Mouse (Mus musculus): ENCODE data around the gene Stra8.

Gene Stra8

DNA sequence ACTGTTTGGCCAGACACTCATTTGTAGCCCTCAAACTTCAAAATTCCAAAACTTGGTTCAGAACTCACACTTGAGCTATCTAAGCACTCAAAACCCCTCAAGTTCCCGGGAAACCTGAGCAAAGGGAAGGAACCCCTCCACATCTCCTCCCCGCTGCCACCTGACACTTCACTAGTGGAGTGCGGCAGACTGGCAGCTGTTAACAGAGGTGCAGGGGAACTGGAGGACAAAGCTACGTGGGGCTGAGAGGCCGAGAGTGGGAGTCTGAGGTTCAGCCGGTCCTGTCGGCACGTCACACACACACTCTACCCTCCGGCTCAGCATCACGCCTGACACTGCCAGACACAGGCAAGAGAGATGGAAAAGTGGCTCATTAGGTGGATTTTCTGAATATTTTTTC, 16.1 kb upstream of the Stra8 start:
- DNase-seq = peak; percentile 52 to 80

DNA sequence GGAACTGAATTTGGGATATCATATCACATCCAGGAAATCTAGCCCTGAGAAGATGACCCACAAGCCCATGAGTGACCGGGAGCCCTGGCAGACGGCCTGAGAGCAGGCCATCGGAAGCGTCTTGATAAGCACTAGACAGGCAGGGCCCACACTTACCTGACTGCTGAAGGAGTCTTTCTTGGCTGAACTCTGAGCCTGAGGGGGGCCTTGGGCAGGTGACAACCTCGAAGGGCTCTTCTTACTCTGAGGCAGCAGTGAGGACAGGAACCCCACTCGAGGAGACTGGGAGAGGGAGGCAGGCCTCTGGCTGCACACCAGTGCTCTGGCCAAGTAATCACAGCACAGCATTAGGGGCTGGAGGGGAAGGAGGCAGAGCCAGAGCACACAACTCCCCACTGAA, 15.6 kb upstream of the Stra8 start:
- peak; percentile 56 to 87 for DNase-seq

- DNase-seq = no peak
Measured at GRCm38 (mm10) chr6:34906125-34906524, 13.8 kb upstream of the Stra8 start.

GRCm38 (mm10) chr6:34906661-34907060, 13.3 kb upstream of the Stra8 start:
- DNase-seq = no peak

DNA sequence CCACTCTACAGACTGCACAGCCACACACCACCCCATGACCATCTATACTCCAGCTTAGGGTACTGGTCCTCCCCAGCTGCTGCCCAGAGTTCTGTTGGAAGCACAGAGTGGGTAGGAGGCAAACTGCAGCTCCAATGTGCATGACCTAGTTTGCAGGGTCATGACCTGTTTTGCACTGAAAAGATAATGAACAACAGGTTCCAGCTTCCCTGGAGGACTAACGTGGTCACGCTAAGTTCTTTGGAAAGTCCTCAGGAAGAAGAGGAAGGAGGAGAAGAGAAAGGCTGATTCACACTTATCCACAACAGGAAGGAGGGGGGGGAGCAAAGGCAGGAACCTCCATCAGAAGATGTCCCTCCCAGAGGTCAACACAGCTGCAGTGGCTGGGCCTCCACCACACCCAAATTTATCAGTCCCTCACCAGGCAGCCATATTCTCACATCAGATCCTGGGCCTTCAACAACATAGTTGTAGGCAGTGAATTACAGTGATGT, 12.8 kb upstream of the Stra8 start:
- DNase-seq = no peak

- DNase-seq = peak in 1 of 2 experiments; percentile 24
Measured at GRCm38 (mm10) chr6:34907696-34908260, 12.2 kb upstream of the Stra8 start.

DNA sequence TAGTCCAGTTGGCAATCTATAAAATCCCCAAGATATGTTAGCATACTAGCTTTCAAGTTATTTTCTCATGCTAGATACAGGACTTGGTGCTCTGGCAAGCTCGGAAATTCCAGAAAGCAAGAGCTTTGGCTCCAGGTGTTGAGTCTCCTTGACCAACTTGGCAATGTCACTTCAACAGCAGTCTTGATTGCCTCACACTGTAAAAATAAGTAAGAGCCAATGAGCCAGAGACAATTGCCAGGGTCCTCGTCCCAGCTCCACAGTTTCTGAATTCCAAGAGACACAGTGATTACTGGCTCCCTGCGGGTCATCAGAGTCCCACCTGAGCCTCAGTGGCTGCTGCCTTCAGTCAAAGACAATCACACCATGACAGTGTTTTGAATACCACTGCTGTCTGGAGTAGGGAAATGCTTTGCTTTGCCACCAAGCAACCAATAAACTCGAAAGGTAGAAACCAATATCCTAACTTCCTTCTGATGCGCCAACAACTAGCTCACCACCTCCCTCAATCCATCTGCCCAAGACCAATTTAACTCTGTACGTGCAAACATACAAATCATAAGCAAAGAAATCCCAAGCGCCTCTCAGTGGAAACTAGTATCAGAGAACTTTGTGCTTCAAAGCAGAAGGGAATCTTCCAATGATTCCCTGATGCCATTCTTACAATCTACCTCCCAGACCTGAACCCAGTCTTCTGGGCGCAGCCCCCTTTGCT, 10.2 kb upstream of the Stra8 start:
- DNase-seq = no peak

DNA sequence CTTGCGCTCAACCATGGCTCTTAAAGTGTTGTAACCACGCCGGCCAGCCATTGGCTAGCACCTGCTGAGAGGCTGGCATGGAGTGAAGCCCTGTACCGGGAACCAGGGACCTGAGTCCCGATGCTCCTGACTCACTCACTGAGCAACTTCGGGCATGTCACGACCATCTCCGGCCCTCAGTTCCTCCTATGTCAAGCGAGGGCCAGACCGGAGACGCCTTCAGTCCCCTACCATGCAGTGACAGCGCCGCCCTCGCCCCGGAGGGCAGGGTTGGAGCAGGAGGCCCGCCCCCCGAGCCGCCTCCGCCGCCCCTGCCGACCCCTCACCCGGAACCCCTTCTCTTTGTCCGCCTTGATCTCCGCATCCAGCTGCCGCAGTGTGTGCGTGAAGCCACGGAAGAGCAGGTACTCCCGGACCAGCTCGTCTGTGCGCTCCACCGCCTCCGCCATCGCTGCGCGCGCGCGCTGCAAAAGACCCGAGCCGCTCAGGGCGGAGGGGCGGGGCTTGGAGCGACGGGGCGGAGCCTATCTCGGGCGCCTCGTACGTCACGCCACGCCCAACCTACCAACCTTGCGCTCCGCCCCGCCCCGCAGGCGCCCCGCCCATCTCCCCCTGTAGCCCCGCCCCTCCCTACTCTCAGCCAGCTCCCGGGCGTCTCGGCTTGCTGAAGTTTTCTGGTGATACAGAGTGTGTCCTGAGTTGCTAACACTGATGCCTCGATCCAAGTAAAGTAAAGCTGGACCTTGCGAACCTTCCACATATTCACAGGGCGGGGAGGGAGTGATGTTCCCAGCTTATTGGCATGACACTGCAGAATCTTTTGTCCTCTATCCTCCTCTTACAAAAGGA, 9.4 kb upstream of the Stra8 start, which contains the start of gene Wdr91:
Wdr91 (minus strand) TSS at position 506 of the 849 bp plus-strand sequence.
- DNase-seq = peak; percentile 93 to 96

DNA sequence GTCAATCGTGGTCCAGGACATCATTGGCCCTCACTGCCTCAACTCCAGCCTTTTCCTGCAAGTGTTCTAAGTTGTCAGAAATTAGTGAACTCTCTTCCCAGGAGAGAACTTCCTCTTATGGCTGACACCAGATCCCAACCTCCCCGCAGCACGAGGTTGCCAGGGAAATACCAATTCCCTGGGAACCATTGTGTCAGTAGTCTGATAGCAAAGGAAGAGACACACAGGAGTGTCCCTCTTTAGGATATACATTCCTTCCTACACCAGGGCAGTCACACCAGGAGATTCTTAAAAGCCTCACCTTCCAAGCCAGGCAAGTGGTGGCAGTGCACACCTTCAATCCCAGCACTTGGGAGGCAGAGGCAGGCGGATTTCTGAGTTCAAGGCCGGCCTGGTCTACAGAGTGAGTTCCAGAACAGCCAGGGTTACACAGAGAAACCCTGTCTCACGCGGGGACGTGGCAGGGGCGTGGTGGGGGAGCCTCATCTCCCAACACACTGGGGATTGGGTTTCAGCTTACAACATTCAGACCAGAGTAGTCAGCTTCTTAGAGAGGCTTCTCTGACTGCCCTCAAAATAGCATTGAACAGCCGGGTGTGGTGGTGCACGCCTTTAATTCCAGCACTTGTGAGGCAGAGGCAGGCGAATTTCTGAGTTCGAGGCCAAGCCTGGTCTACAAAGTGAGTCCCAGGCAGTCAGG, 6.5 kb upstream of the Stra8 start:
- DNase-seq = no peak

GRCm38 (mm10) chr6:34914462-34914861, 5.5 kb upstream of the Stra8 start:
- no peak for DNase-seq

DNA sequence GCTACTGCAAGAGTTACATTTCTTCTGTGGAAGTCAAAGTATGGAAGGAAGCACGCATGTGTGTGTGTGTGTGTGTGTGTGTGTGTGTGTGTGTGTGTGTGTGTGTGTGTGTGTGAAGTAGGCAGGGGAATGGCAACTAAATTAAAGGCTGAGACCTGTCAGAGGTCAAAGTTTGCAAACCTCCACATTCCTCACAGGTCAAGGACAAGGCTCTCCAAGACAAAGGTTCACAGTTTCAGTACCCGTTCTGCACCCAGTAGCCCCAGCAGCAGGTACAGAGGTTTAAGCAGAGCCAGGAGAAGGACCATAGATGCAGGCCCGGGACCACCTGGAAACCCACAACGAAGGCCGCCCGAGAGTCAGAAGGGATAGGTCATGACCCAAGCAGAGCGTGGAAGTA, 817 bp upstream of the Stra8 start:
- DNase-seq = no peak

DNA sequence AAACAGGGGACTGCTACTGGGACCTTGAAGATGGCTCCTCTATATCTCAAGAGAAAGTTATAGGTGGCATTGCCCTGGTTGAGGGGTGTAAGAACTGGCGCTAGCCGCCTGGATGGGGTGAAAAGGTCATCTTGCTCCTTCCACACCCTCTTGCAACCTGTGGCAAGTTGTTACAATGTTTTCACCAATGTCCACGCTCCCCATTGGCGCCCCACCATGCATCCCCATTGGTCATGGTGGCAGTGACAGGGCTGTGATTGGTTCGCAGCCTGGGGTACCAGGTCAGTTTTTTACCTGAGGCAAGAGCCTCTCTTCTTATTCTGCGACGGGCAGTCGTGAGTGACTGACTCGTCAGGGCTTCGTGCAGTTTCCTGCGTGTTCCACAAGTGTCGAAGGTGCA, 668 bp downstream of the Stra8 start:
- DNase-seq = no peak

DNA sequence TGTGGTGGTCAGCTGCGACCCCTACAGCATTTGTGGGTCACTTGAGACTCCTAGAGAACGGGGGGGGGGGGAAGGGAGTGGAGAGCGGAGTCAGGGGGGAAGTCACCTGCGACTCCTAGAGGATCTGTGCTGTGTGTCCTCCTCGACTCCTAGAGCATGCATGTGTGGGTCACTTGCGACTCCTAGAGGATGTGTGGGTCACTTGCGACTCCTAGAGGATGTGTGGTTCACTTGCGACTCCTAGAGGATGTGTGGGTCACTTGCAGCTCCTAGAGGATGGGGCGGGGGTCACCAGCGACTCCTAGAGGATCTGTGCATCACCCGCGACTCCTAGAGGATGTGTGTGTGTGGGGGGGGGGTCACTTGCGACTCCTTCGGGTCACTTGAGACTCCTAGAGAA, 2.0 kb downstream of the Stra8 start:
- DNase-seq = peak; percentile 71 to 79

- peak; percentile 55 to 78 for DNase-seq
Measured at GRCm38 (mm10) chr6:34927156-34927555, 7.2 kb downstream of the Stra8 start.

DNA sequence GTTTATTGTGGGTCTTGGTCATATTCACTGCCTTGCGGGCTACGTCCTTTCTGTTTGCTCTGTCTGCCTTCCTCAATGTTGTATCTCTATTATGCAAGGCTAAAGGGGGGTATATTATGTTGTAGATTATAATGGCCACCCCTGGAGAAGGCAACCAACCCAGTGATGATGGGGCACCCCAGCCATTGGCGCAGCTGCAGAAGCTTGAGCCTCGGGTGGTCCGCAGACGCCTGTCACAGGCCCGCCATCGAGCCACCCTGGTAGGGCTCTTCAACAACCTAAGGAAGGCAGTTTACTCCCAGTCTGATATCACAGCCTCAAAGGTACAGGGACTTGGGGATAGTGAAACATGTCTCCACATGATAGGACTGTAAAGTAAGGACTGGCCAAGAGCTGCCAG, 7.6 kb downstream of the Stra8 start:
- DNase-seq = no peak

DNA sequence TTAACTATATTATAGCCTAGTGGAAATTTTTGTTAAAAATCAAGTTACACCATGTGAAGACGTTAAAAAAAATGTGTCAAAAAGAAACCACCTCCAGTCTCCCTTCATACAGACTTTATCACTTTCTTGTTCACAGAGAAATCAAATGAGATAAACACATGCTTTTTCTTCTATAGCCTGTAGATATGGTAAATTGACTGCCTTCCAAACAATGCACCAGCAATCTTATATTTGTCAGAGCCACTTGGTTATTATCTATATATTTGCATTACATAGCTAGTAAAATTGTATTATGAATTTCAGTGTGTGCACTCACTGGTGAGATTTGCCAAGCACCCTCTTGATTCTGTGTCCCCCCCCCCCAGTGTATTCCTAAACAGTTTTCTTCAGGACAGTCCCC, 12.7 kb downstream of the Stra8 start:
- DNase-seq = no peak

DNA sequence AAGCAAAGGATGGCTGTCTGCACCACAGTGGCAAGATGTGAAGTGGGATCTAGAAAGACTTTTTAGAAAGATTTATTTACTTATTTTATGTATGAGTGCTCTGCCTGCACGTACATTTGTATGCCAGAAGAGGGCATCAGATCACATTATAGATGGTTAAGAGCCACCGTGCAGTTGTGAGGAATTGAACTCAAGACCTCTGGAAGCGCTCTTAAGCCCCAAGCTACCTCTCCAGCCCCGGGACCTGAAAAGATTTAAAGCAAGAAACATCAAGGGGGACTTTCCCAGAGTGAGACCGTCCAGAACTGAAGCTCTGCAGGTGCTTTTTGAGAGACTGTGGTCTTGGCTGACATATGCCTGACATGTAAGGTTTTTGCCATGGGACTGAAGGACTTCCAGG, 16.8 kb downstream of the Stra8 start:
- DNase-seq = no peak

GRCm38 (mm10) chr6:34938280-34938928, 18.4 kb downstream of the Stra8 start:
- DNase-seq = no peak

GRCm38 (mm10) chr6:34938929-34939325, 19.0 kb downstream of the Stra8 start:
- DNase-seq = no peak

- DNase-seq = no peak
Measured at GRCm38 (mm10) chr6:34939451-34939850, 19.5 kb downstream of the Stra8 start.

DNA sequence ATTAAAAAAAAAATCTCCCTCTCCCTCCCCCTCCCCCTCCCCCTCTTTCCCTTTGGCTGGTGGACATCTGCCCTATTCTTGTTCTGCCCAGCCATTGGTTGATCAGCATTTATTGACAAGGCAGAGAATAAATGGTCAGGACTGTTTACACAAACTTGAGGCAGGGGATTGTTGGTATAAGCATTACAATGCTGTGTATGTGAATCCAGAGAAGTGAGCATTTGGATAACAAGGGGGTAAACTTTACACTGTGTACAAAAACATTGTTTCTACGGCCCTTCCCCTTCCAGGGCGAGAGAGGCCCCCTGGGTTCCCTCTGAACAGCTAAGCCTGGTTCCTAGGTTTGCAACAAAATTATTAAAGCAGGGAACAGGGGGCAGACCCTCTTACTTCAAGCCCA, 21.5 kb downstream of the Stra8 start:
- DNase-seq = no peak

DNA sequence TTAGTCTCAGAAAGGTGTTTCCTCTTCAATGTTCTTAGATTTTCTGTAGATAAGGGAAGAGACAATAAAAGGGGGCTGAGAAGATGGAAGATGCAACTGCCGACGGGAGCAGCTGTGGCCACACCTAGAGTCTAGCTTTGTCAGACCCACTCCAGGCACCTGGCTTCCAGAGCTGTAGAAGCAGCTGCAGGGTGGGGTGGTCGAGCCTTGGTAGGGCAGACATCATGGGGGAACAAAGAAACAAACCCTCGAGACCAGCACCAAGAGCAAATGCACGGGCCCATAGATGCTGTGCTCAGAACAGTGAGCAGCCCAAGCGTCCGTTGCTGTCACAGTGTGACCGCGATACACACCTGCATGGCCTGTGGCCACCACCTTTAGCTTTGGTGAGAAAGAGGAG, 22.5 kb downstream of the Stra8 start:
- no peak for DNase-seq

- DNase-seq = no peak
Measured at GRCm38 (mm10) chr6:34943499-34943898, 23.5 kb downstream of the Stra8 start.
